8 mouse cellular contexts compared by ENCODE assay signal in the genomic region with DNA sequence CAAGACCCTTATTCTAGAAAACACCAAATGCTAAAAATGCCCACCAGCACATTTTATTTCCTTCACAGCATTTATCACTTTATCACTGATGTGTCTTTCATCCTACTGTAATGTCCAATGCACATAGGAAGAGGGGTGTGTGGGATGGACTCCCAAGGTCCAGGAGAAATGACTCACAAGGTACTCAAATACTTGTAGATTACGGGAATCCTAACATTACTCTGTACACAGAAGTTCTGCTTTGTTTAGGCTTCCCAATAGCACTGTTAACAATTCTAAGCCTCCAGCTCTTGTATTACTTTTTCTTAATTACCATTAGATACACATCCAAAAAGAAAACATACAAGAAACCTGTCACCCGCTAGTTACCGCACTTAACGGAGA. TPM values are rescaled to one million over a fixed set of nuclear protein-coding genes. Genes with fewer than 3 reads are reported as not detected.
DNase-seq lines count a peak whose midpoint lies in the region; ATAC-seq and TF ChIP-seq lines count a peak whose summit lies in the region.

No protein-coding gene starts in this region.

- H3K9me3 ChIP-seq in lung, postnatal 0 days (ENCODE audit: low read length): no peaks in the 10 kb centered on the region
- no peaks in the 10 kb centered on the region for H3K9me3 ChIP-seq in limb, embryonic 11.5 days (ENCODE audit: control insufficient read depth, low read length)

- H3K9ac ChIP-seq in lung, postnatal 0 days (replicated peaks; ENCODE audit: low read depth): peak overlapping the region; percentile 100
- peak overlapping the region; percentile 100 for H3K9ac ChIP-seq in limb, embryonic 11.5 days (ENCODE audit: low read length)

- peaks cover 9% of the 10 kb centered on the region; the same call in 1 of the 2 replicates for H3K4me1 ChIP-seq in lung, postnatal 0 days (ENCODE audit: insufficient read depth, low read depth, low read length)
- peaks cover 9% of the 10 kb centered on the region; the same call in 1 of the 2 replicates for H3K4me1 ChIP-seq in embryonic fibroblast, embryonic 13.5 days (ENCODE audit: control insufficient read depth, insufficient read depth, low read length)
- peaks cover 5% of the 10 kb centered on the region; the same call in 1 of the 2 replicates for H3K4me1 ChIP-seq in limb, embryonic 11.5 days (ENCODE audit: control insufficient read depth, insufficient read depth, low read length)
- no peaks in the 10 kb centered on the region for H3K4me1 ChIP-seq in olfactory bulb, adult 2 months (ENCODE audit: control insufficient read depth, insufficient read depth, low read length)

- TF ChIP-seq EP300 in lung, postnatal 0 days (IDR thresholded peaks at IDR 0.05): no peak; the same call in 1 of the 2 replicates

- TF ChIP-seq CTCF in lung, postnatal 0 days (IDR thresholded peaks at IDR 0.05): no peak
- no peak for TF ChIP-seq CTCF in embryonic fibroblast, embryonic 13.5 days (IDR thresholded peaks at IDR 0.05; ENCODE audit: borderline replicate concordance, insufficient read depth, low read length)
- TF ChIP-seq CTCF in olfactory bulb, adult 2 months (IDR thresholded peaks at IDR 0.05; ENCODE audit: insufficient read depth, low read depth, low read length): no peak

- peak overlapping the region; percentile 98 for H3K4me3 ChIP-seq in lung, postnatal 0 days (ENCODE audit: low read depth, low read length)
- peak overlapping the region; percentile 86 for H3K4me3 ChIP-seq in embryonic fibroblast, embryonic 13.5 days (ENCODE audit: insufficient read depth, low read length)
- H3K4me3 ChIP-seq in limb, embryonic 11.5 days (ENCODE audit: low read depth, low read length): peak overlapping the region; percentile 87
- peak overlapping the region; percentile 83 for H3K4me3 ChIP-seq in olfactory bulb, adult 2 months (ENCODE audit: insufficient read depth, low read depth, low read length)

- H3K27me3 ChIP-seq in lung, postnatal 0 days (replicated peaks; ENCODE audit: insufficient read depth, low read length): no peaks in the 10 kb centered on the region
- H3K27me3 ChIP-seq in limb, embryonic 11.5 days (ENCODE audit: control insufficient read depth, insufficient read depth, low read length): no peaks in the 10 kb centered on the region

- peak overlapping the region; percentile 100 for H3K27ac ChIP-seq in lung, postnatal 0 days (ENCODE audit: low read length)
- H3K27ac ChIP-seq in embryonic fibroblast, embryonic 13.5 days (ENCODE audit: insufficient read depth, low read length): peak overlapping the region; percentile 92
- H3K27ac ChIP-seq in limb, embryonic 11.5 days (replicated peaks; ENCODE audit: low read depth, low read length): peak overlapping the region; percentile 98; the same call in 1 of the 2 replicates
- H3K27ac ChIP-seq in olfactory bulb, adult 2 months (ENCODE audit: insufficient read depth, low read depth, low read length): peak overlapping the region; percentile 81; the same call in 1 of the 2 replicates

- peak overlapping the region; percentile 76 for H3K4me2 ChIP-seq in lung, postnatal 0 days (replicated peaks; ENCODE audit: low read depth, low read length)
- peak overlapping the region; percentile 46 for H3K4me2 ChIP-seq in limb, embryonic 11.5 days (ENCODE audit: low read depth, severe bottlenecking)

- WGBS in lung, postnatal 0 days: under 1% methylated on average over 4 of the region's 4 CpGs
- 1% methylated on average over 4 of the region's 4 CpGs for WGBS in limb, embryonic 11.5 days
- WGBS in olfactory bulb, adult 2 months: 4% methylated on average over 4 of the region's 4 CpGs

- no peaks in the 10 kb centered on the region for H3K36me3 ChIP-seq in lung, postnatal 0 days (ENCODE audit: insufficient read depth, low read length)
- no peaks in the 10 kb centered on the region for H3K36me3 ChIP-seq in limb, embryonic 11.5 days (ENCODE audit: control insufficient read depth, insufficient read depth, low read length)

- no peak for ATAC-seq in lung, postnatal 0 days
- ATAC-seq in limb, embryonic 11.5 days (ENCODE audit: insufficient number of reproducible peaks, low FRiP score, low TSS enrichment, low read depth): no peak

- DNase-seq in lung, postnatal 0 days (ENCODE audit: low spot score): peak; percentile 54
- DNase-seq in lung, postnatal 36 days: no peak
- no peak for DNase-seq in limb, embryonic 11.5 days (ENCODE audit: low spot score)
- no peak for DNase-seq in adrenal gland, adult 8-10 months
- no peak for DNase-seq in urinary bladder, postnatal 36 days (ENCODE audit: low spot score in 2 of 2)
- no peak for DNase-seq in cerebellum, adult 9-11 months

- no peak for TF ChIP-seq POLR2A in embryonic fibroblast, embryonic 13.5 days (IDR thresholded peaks at IDR 0.05; ENCODE audit: low read depth, low read length)
- TF ChIP-seq POLR2A in olfactory bulb, adult 2 months (IDR thresholded peaks at IDR 0.05; ENCODE audit: insufficient read depth, low read depth, low read length): no peak

RNA-seq across cellular contexts. Expression of a gene that starts 40.4 kb away (rescaled TPM):
- 15.9 and 23.6 TPM in 2 replicates for polyA plus RNA-seq in lung, postnatal 0 days (2015; fragmentation: Nextera tagmentation; extraction: Ambion mirVana)
- polyA plus RNA-seq in embryonic fibroblast, embryonic 13.5 days (2011; ENCODE audit: insufficient read length, low read depth, missing spikeins): 29.3 and 32.4 TPM in 2 replicates
- polyA plus RNA-seq in limb, embryonic 11.5 days (2014; fragmentation: Nextera tagmentation; extraction: Ambion mirVana): 68.5 and 73.7 TPM in 2 replicates
- polyA plus RNA-seq in olfactory bulb, adult 2 months (2012; ENCODE audit: insufficient read depth, insufficient read length, low replicate concordance, missing spikeins): not detected in 2 replicates
- total RNA-seq in adrenal gland, adult 8-10 months (2022): 10 to 100 TPM; 19.5 to 24.6 (median 23.3) TPM
